Mouse (Mus musculus) embryonic fibroblast, embryonic 13.5 days (primary cell): ENCODE results near the gene Vwce.

Experiments
- CTCF ChIP-seq: IDR thresholded peaks from 2 replicates; pipeline ENCODE4 v1.5.1; 2011; ENCODE audit warnings: mild to moderate bottlenecking, control low read depth, low read length, moderate library complexity, borderline replicate concordance; ENCODE audit not compliant: insufficient read depth
- POLR2A ChIP-seq: IDR thresholded peaks from 2 replicates; pipeline ENCODE4 v1.6.1; 2011; ENCODE audit warnings: low read depth, mild to moderate bottlenecking, control low read depth, low read length, moderate library complexity

GRCm38 (mm10) chr19:10712646-10713045 is 78.6 kb downstream of the Vwce start:
- no peak for TF ChIP-seq CTCF
- TF ChIP-seq POLR2A, result no peak
